Mouse (Mus musculus): ENCODE measurements around the gene Gys1.

GRCm38 (mm10) chr7:45491264-45491663 lies 56.6 kb downstream of the Gys1 start:
- TF ChIP-seq GATA1 (IDR thresholded peaks at IDR 0.05; ENCODE audit: borderline replicate concordance, low read length) (no peak), CTCF (IDR thresholded peaks at IDR 0.05; ENCODE audit: low read depth, low read length) (no peak), POLR2AphosphoS5 (IDR thresholded peaks at IDR 0.05; ENCODE audit: insufficient replicate concordance, low read depth, low read length) (no peak), GATA2 (IDR thresholded peaks at IDR 0.05; ENCODE audit: borderline replicate concordance, low read depth, low read length) (no peak), TAL1 (conservative IDR thresholded peaks at IDR 0.05; ENCODE audit: low read depth, low read length) (no peak)
